Mouse (Mus musculus) T-cell, adult 66 days (primary cell): ENCODE measurements around the gene Gm4869. TPM values are rescaled to one million over a fixed set of nuclear protein-coding genes. Genes with fewer than 3 reads are reported as not detected.

Source experiments
- total RNA-seq, 2 experiments: library from RNA; stranded (reverse); gene quantifications; 3 replicates in 1 of 2; 4 replicates in 1 of 2; pipeline ENCODE4 v1.2.4; 2023

Gm4869 gene
- not detected for total RNA-seq

DNA sequence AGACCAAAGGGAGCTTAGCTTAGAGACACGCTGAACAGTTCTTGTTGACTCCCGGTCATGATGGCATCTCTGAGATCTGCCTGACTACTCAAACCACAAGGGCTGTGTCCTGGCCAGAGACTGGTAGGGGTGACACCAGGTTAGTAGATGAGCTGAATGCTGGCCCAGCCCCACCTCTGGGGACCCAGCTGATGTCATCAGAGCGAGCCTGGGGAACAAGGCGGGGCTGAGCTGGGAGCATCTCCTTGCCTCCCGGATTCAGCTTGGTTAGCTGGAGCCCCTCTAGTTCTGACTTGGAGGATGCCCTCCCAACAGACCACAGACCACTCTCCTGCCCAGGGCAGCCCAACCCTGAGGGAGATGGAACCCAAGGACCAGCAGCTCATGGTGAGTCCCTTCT lies at the start of gene Gm4869:
TSS of gene Gm4869 (plus strand) at position 301 of the 400 bp plus-strand sequence.

DNA sequence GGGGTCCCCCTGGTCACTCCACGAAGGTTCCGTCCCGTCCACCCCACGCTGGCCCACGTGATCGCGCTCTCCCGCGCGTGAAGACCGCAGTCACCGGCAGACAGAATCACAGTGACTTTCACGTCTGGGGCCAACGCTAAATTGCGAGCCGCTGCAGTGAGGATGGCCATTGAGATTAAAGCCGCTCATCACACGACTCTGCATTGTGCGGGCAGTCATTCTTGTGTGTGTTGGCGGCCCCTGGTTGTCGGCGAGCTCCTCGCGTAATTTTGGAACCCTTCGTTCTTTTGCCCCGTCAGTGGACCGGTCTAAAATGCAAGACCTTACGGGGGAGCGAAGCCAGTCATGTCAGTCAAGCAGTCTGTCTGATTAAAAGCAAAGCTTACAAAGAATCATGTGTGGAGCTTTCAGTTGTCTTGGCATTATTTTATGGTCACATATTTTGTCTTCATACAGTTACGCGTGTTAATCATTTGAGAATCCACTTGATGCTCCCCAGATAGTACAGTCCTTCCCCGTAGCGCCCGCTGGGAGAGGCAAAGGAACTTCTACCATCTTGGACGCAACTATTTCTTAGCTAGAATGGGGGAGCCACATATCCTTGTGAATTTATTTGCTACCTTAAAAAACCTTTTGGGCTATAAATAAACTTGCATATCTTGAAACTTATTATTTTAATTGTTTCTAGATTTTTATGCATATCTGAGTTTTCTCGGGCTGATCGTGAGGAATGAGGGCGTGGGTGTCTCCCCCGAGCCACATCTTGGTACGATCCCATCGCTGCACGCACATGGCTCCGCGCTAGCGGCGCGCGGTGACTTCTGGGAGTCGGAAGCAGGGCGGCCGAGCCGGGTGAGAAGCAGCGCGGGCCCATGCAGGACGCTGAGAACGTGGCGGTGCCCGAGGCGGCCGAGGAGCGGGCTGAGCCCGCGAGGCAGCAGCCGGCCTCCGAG lies 26.7 kb upstream of the Gm4869 start, which contains the start of gene Eif3b:
TSS of gene Eif3b (plus strand) at position 840 of the 953 bp plus-strand sequence.

DNA sequence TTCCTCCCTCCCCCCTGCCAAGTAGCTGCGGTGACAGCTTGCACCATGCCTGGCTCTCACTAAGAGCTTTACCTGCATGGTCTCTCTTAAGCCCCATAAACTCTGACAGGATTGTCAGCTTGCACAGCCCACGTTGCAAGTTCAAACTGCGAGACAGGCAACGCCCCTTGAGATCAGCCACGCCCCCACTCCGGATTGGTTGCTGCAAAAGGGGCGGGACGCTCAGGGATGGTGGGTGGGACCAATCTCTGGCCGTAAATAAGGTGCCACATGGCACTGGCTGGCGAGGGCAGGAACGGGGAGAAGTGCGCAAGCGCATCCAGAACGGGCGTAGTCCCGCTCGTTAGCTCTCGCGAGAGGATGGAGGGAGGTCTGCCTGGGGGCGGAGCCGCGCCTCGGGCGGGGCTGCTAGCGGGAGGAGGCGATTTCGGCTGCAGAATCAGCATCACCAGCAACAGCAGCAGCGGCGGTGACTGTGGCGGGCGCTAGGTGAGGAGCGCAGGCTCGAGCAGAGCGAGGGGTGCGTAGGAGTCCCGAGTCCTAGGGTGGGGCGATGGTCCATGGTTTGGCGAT lies 59.8 kb downstream of the Gm4869 start, which contains the start of gene Chst12:
TSS of gene Chst12 (plus strand) at position 343 of the 573 bp plus-strand sequence.

Other genes with a start within 250 kb of the Gm4869 start
- 10 to 100 TPM; 31.2 to 41.5 TPM for gene Mad1l1, start 124.1 kb upstream of the Gm4869 start, total RNA-seq
- 10 to 100 TPM in 1 of 2 experiments, 1 to 10 TPM in 1; 9.2 to 10.3 TPM for gene Nudt1, start 124.0 kb upstream of the Gm4869 start, total RNA-seq
- gene Mrm2, start 113.7 kb upstream of the Gm4869 start, total RNA-seq, result 1 to 10 TPM; 5.0 to 6.0 TPM
- gene Snx8, start 56.4 kb upstream of the Gm4869 start, total RNA-seq, result 1 to 10 TPM; 5.4 to 7.1 TPM
- 100 to 1,000 TPM; 129 to 131 TPM for gene Eif3b, start 26.3 kb upstream of the Gm4869 start, total RNA-seq
- gene Chst12, start 59.9 kb downstream of the Gm4869 start, total RNA-seq, result 10 to 100 TPM; 14.2 to 14.7 TPM
- gene Grifin, start 119.4 kb downstream of the Gm4869 start, total RNA-seq, result 1 to 10 TPM; 1.7 TPM
- 100 to 1,000 TPM; 202 to 249 TPM for gene Lfng, start 161.7 kb downstream of the Gm4869 start, total RNA-seq
- 10 to 100 TPM; 79.2 to 88.7 TPM for gene Ttyh3, start 203.4 kb downstream of the Gm4869 start, total RNA-seq